Mouse (Mus musculus): Measurements from ENCODE around the gene Ankrd65. TPM values are rescaled to one million over a fixed set of nuclear protein-coding genes. Genes with fewer than 3 reads are reported as not detected.

Ankrd65 gene
- total RNA-seq, 2 experiments from 2014 or later, result not detected

DNA sequence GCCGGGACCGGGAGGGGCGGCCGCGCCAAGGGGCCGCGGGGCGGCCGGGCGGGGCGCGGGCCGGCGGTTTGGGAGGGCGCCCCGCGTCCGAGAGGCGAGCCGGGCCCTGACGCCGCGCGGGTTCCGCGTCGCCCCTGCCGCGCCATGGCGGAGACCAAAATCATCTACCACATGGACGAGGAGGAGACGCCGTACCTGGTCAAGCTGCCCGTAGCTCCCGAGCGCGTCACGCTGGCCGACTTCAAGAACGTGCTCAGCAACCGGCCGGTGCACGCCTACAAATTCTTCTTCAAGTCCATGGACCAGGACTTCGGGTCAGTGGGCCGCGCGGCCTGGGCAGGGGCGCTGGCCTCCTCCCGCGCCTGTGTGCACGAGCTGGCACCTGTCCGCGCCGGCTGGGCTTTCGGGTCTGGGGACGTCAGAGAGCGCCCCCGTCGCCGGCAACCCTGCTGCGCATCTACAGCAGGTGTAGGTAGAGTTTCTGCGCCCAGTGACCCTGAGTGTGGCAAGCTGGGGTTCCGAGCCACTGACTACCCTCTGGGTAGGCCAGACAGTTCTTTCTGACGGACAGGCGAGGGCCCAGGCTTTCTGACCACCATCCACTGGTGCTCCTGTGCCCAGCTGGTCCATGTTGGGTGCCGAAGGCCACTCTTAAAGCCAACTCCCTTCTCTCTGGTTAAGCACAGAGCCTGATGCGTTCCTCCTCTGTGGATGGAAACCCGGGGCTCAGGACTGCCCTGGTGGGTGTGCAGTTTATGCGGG is 57.5 kb downstream of the Ankrd65 start:
- peak; percentile 54 for DNase-seq

DNA sequence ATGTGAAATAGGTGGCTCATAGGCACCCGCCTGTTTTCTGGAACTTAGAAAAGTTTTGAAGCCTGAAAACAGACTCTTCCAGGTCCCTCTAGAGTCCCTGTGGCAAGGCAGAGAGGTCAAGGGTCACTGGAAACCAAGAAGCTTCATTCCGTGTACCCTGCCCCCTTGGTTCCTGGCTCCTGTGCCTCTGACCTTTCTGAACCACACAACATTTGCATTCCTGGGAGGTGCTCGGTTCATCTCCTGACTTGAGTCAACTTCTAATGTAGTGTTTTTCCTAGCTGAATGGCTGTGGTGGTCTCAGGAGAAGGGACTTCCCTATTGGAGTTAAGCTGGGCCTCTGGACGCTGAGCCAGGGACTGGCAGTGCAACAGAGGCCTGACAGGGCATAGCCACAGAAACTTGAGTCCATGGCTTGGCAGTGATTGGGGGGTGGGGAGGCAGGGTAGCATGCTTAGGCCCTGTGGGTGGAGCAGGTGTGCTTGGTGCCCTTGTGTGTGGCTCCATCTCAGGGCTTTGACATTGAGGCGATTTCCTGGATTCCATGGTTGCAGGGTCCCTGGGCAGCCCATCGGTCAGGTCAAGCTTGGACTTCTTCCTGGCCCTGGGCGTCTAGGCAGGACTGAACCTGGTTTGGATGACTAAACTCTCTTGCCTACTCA is 58.3 kb downstream of the Ankrd65 start:
- peak; percentile 80 for DNase-seq

Small RNAs within 50 kb of the gene (microRNA-seq; reads per million reads assigned to microRNA genes)
- gene Gm27743 (ENCODE audit: borderline replicate concordance in 2 of 2), result 0 reads per million in 2 experiments

Other genes starting within 250 kb of the Ankrd65 start
- 10 to 100 TPM; 17.3 to 19.2 TPM for gene Nadk, start 228.1 kb upstream of the Ankrd65 start, total RNA-seq (2021)
- 1 to 10 TPM; 3.7 TPM for gene Slc35e2, start 189.0 kb upstream of the Ankrd65 start, total RNA-seq (2021)
- gene Cdk11b, start 165.6 kb upstream of the Ankrd65 start, total RNA-seq (2021), result 10 to 100 TPM; 25.9 to 26.1 TPM
- gene Gm10563, start 145.0 kb upstream of the Ankrd65 start, total RNA-seq (2021), result not detected
- 1 to 10 TPM; 3.0 to 5.0 TPM for gene Mmp23, start 137.1 kb upstream of the Ankrd65 start, total RNA-seq (2021)
- gene Mib2, start 121.2 kb upstream of the Ankrd65 start, total RNA-seq (2021), result 10 to 100 TPM; 14.4 to 14.5 TPM
- 1 to 10 TPM; 1.5 to 1.7 TPM for gene Fndc10, start 96.1 kb upstream of the Ankrd65 start, total RNA-seq (2021)
- 10 to 100 TPM; 32.4 to 36.3 TPM for gene Ssu72, start 85.6 kb upstream of the Ankrd65 start, total RNA-seq (2021)
- gene Tmem240, start 55.6 kb upstream of the Ankrd65 start, total RNA-seq (2021), result under 1 TPM; 0.26 to 0.27 TPM
- 10 to 100 TPM; 26.3 to 31.4 TPM for gene Atad3a, start 29.3 kb upstream of the Ankrd65 start, total RNA-seq (2021)
- gene Vwa1, start 15.7 kb upstream of the Ankrd65 start, total RNA-seq (2021), result 1 to 10 TPM; 5.0 to 5.4 TPM
- under 1 TPM; 0.88 to 0.92 TPM for gene Tmem88b, start 4.6 kb upstream of the Ankrd65 start, total RNA-seq (2021)
- gene Mrpl20, start 12.4 kb downstream of the Ankrd65 start, total RNA-seq (2021), result 10 to 100 TPM; 45.1 to 47.7 TPM
- gene Ccnl2, start 22.1 kb downstream of the Ankrd65 start, total RNA-seq (2021), result 10 to 100 TPM; 20.4 to 26.6 TPM
- 10 to 100 TPM; 68.4 to 70.9 TPM for gene Aurkaip1, start 40.8 kb downstream of the Ankrd65 start, total RNA-seq (2021)
- 10 to 100 TPM; 37.5 to 37.6 TPM for gene Mxra8, start 49.2 kb downstream of the Ankrd65 start, total RNA-seq (2021)
- 100 to 1,000 TPM in 1 of 2 experiments, 10 to 100 TPM in 1; 100.0 to 103 TPM for gene Dvl1, start 57.0 kb downstream of the Ankrd65 start, total RNA-seq (2021)
- gene Tas1r3, start 72.9 kb downstream of the Ankrd65 start, total RNA-seq (2021), result under 1 TPM in 1 of 2 experiments, not detected in 1; 0.11 TPM
- gene Cptp, start 79.0 kb downstream of the Ankrd65 start, total RNA-seq (2021), result 10 to 100 TPM; 15.6 to 16.6 TPM
- 10 to 100 TPM; 14.1 to 17.9 TPM for gene Ints11, start 79.1 kb downstream of the Ankrd65 start, total RNA-seq (2021)
- 10 to 100 TPM; 10.2 to 11.2 TPM for gene Pusl1, start 101.3 kb downstream of the Ankrd65 start, total RNA-seq (2021)
- 10 to 100 TPM in 1 of 2 experiments, 1 to 10 TPM in 1; 7.2 to 10.4 TPM for gene Acap3, start 101.4 kb downstream of the Ankrd65 start, total RNA-seq (2021)
- 10 to 100 TPM; 50.2 to 50.8 TPM for gene Ube2j2, start 153.4 kb downstream of the Ankrd65 start, total RNA-seq (2021)
- gene C1qtnf12, start 171.9 kb downstream of the Ankrd65 start, total RNA-seq (2021), result 10 to 100 TPM; 14.7 to 16.1 TPM
- gene B3galt6, start 202.2 kb downstream of the Ankrd65 start, total RNA-seq (2021), result 1 to 10 TPM; 1.2 to 1.6 TPM
- gene Sdf4, start 202.4 kb downstream of the Ankrd65 start, total RNA-seq (2021), result 10 to 100 TPM; 67.0 to 79.3 TPM
- under 1 TPM; 0.51 to 0.80 TPM for gene Tnfrsf4, start 223.4 kb downstream of the Ankrd65 start, total RNA-seq (2021)
- gene Tnfrsf18, start 235.7 kb downstream of the Ankrd65 start, total RNA-seq (2021), result not detected

Data from gastrocnemius, postnatal 25 days (tissue).